Comparison of ENCODE assay signal across 30 mouse cellular contexts in genomic region chr10:41280796-41281195, GRCm38 (mm10). TPM values are rescaled to one million over a fixed set of nuclear protein-coding genes. Genes with fewer than 3 reads are reported as not detected.
"Had no signal": no experiment of that assay in that cellular context is flagged by ENCODE, and none has a peak within 500 bp of the region (broad histone marks: within the 10 kb centered on the region; RNA-seq: fewer than 3 reads in every experiment).

No protein-coding gene starts in this region.

- DNase-seq: gastrocnemius, postnatal 14 days; gastrocnemius, postnatal 36 days; heart, adult 18-20 months; heart, postnatal 10 days; kidney, adult 11 months; kidney, adult 2 months; kidney, adult 9 months; kidney, postnatal 14 days; kidney, postnatal 36 days; layer of hippocampus, adult 9-11 months; layer of hippocampus, postnatal 36 days had no signal

- H3K9me3 ChIP-seq: heart, embryonic 13.5 days; heart, embryonic 15.5 days; hindbrain, embryonic 13.5 days; hindbrain, embryonic 15.5 days; kidney, embryonic 15.5 days; limb, embryonic 13.5 days; limb, embryonic 15.5 days; liver, embryonic 12.5 days had no signal

- H3K4me1 ChIP-seq: heart, embryonic 13.5 days; kidney, embryonic 15.5 days; limb, embryonic 13.5 days; limb, embryonic 15.5 days; liver, embryonic 12.5 days had no signal

- H3K4me3 ChIP-seq: heart, embryonic 13.5 days; heart, embryonic 15.5 days; hindbrain, embryonic 13.5 days; hindbrain, embryonic 15.5 days; kidney, embryonic 15.5 days; limb, embryonic 13.5 days; limb, embryonic 15.5 days; liver, embryonic 12.5 days had no signal

- ATAC-seq: intestine, embryonic 16.5 days; liver, embryonic 12.5 days had no signal

- H3K9ac ChIP-seq: heart, embryonic 13.5 days; heart, embryonic 15.5 days; hindbrain, embryonic 13.5 days; hindbrain, embryonic 15.5 days; kidney, embryonic 15.5 days; limb, embryonic 13.5 days; limb, embryonic 15.5 days; liver, embryonic 12.5 days; liver, embryonic 14.5 days had no signal

- H3K27ac ChIP-seq: heart, embryonic 13.5 days; heart, embryonic 15.5 days; hindbrain, embryonic 13.5 days; hindbrain, embryonic 15.5 days; hindbrain, postnatal 0 days; kidney, embryonic 15.5 days; kidney, postnatal 0 days; limb, embryonic 13.5 days; limb, embryonic 15.5 days; liver, embryonic 12.5 days; liver, embryonic 14.5 days had no signal

- H3K36me3 ChIP-seq: kidney, embryonic 15.5 days; limb, embryonic 15.5 days; liver, embryonic 12.5 days had no signal

- H3K27me3 ChIP-seq: heart, embryonic 13.5 days; heart, embryonic 15.5 days; hindbrain, embryonic 13.5 days; hindbrain, embryonic 15.5 days; kidney, embryonic 15.5 days; limb, embryonic 13.5 days; limb, embryonic 15.5 days; liver, embryonic 12.5 days had no signal

- H3K4me2 ChIP-seq: heart, embryonic 11.5 days; heart, embryonic 13.5 days; heart, embryonic 15.5 days; hindbrain, embryonic 13.5 days; hindbrain, embryonic 15.5 days; kidney, embryonic 15.5 days; limb, embryonic 13.5 days; limb, embryonic 15.5 days; liver, embryonic 12.5 days had no signal

RNA-seq across cellular contexts. Expression of gene Ak9, which starts 23.0 kb away (rescaled TPM):
- total RNA-seq: gastrocnemius, adult 18-20 months; gastrocnemius, adult 8-10 months; gastrocnemius, postnatal 14 days; gastrocnemius, postnatal 36 days; heart, postnatal 10 days; heart, postnatal 25 days; hematopoietic stem cell, adult 5-6 weeks; liver, adult 2 months had no signal
- polyA plus RNA-seq: large intestine, adult 2 months; limb, embryonic 13.5 days; limb, embryonic 15.5 days; liver, adult 2 months; liver, embryonic 12.5 days; liver, embryonic 14.5 days had no signal
